Mouse (Mus musculus): ENCODE data around the gene Por.

DNA sequence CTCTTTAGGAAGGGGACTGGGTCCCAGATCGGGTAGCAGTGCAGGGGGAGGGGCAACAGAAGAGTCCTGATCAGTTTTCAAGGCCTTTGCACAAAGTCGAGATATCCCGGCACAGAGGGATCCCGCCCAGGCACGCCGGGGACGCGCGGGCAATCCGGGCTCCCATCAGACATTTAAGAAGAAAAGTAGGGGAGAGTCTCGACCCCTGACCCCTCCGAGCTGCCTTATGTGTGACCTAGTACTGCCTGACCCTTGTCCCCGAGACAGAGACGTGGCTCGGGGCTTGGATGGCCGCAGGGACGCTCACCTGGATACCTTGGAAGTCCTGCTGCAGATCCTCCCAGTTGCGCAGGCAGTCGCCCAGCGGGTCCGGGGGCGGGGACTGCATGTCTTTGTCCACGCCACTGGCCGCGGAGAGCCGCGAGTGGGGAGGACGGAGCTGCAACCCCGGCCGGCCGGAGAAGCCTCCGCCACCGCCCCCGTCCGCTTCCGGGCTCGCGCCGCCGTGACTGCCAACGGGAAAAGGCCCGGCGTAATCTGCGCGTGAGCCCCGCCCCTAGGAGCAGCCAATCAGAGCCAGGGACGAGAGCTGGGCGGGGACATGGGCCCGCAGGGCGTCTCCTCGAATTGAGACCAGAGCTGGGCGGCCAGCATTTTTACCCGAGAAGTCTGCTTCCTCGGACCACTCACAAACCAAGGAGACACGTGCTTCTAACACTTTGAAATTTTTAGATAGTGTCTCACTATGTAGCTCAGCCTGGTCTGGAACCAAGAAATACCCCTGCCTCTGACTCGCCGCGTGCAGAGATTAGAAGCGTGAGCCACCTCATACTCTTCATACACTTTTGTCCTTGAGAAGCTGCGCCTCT is 74.1 kb downstream of the Por start, which contains the start of gene Tmem120a:
- TF ChIP-seq CTCF (IDR thresholded peaks at IDR 0.05 in 2 of 3, conservative IDR thresholded peaks at IDR 0.05 in 1 of 3; ENCODE audit: control insufficient read depth in 1 of 3, insufficient read depth in 1 of 3, low read depth in 2 of 3, low read length in 3 of 3, poor library complexity in 1 of 3, severe bottlenecking in 1 of 3) (no peak), CHD1 (IDR thresholded peaks at IDR 0.05; ENCODE audit: low read depth, low read length) (no peak), GATA1 (IDR thresholded peaks at IDR 0.05; ENCODE audit: low read depth, low read length) (no peak), HCFC1 (IDR thresholded peaks at IDR 0.05; ENCODE audit: low read depth, low read length) (0 out of 2 replicates have a peak, but pooled peaks have one; percentile 38)
